Mouse (Mus musculus) hindbrain, embryonic 11.5 days (tissue): ENCODE data around the gene Gxylt2. TPM values are rescaled to one million over a fixed set of nuclear protein-coding genes. Genes with fewer than 3 reads are reported as not detected.

Experiments used
- ATAC-seq: fragments of 200-750 bp; cut with Nextera tagmentation; 2 replicates; pipeline ENCODE4 v1.8.0; 2017; ENCODE audit warnings: mild to moderate bottlenecking, moderate TSS enrichment, moderate library complexity; ENCODE audit not compliant: low FRiP score
- DNase-seq: peaks from one replicate; pipeline ENCODE4 v3.0.0-alpha.2; 2015; ENCODE audit warnings: low spot score
- H3K27ac ChIP-seq: fragments of 300-500 bp; sonication (generic); 2 replicates; pipeline ENCODE4 v1.5.1; 2014; ENCODE audit warnings: mild to moderate bottlenecking, low read depth, low read length
- H3K27me3 ChIP-seq: fragments of 300-500 bp; sonication (generic); 2 replicates; pipeline ENCODE4 v1.6.1; 2014; ENCODE audit warnings: mild to moderate bottlenecking, low read length, moderate library complexity, mixed read lengths; ENCODE audit not compliant: control insufficient read depth, insufficient read depth
- H3K36me3 ChIP-seq: fragments of 300-500 bp; sonication (generic); 2 replicates; pipeline ENCODE4 v1.6.1; 2014; ENCODE audit warnings: mild to moderate bottlenecking, low read length, moderate library complexity, mixed read lengths; ENCODE audit not compliant: control insufficient read depth, insufficient read depth
- H3K4me1 ChIP-seq: fragments of 300-500 bp; sonication (generic); replicated peaks from 2 replicates; pipeline ENCODE4 v1.6.1; 2014; ENCODE audit warnings: low read length, mixed read lengths; ENCODE audit not compliant: control insufficient read depth, insufficient read depth
- H3K4me2 ChIP-seq: fragments of 300-500 bp; sonication (generic); replicated peaks from 2 replicates; pipeline ENCODE4 v1.6.1; 2014; ENCODE audit warnings: mild to moderate bottlenecking, low read depth, low read length
- H3K4me3 ChIP-seq: fragments of 300-500 bp; sonication (generic); 2 replicates; pipeline ENCODE4 v1.5.1; 2014; ENCODE audit warnings: low read depth, low read length
- H3K9ac ChIP-seq: fragments of 300-500 bp; sonication (generic); 2 replicates; pipeline ENCODE4 v1.6.1; 2014; ENCODE audit warnings: low read depth, low read length
- H3K9me3 ChIP-seq: fragments of 300-500 bp; sonication (generic); 2 replicates; pipeline ENCODE4 v1.6.1; 2016; ENCODE audit warnings: low read length; ENCODE audit not compliant: control insufficient read depth
- WGBS: fragments of 180-500 bp; shearing (Covaris S2); extraction: QIAGEN DNeasy Blood & Tissue Kit; methylation state at CpG from one replicate; pipeline ENCODE4 v1.1.7; 2014; 5-methylcytosine and 5-hydroxymethylcytosine counted together
- polyA plus RNA-seq: library from polyadenylated mRNA; unstranded; fragments of >200 nt; fragmentation: Nextera tagmentation; extraction: Ambion mirVana; gene quantifications from 2 replicates; pipeline ENCODE4 v1.2.1, GENCODE M21; 2014

Gene Gxylt2
- polyA plus RNA-seq, 1 experiment from 2014 or later, result 7.2 TPM

GRCm38 (mm10) chr6:100720098-100720501 is 15.6 kb downstream of the Gxylt2 start:
- no peak for DNase-seq
- no peak overlapping the region for H3K4me2 ChIP-seq
- no peak overlapping the region for H3K4me3 ChIP-seq
- no peaks in the 10 kb centered on the region for H3K4me1 ChIP-seq
- no peak overlapping the region for H3K27ac ChIP-seq
- H3K9me3 ChIP-seq, result no peaks in the 10 kb centered on the region
- no peaks in the 10 kb centered on the region for H3K36me3 ChIP-seq
- no peaks in the 10 kb centered on the region for H3K27me3 ChIP-seq
- WGBS, result 86% methylated on average over 6 of the region's 6 CpGs
- ATAC-seq, result no peak
- H3K9ac ChIP-seq, result no peak overlapping the region

DNA sequence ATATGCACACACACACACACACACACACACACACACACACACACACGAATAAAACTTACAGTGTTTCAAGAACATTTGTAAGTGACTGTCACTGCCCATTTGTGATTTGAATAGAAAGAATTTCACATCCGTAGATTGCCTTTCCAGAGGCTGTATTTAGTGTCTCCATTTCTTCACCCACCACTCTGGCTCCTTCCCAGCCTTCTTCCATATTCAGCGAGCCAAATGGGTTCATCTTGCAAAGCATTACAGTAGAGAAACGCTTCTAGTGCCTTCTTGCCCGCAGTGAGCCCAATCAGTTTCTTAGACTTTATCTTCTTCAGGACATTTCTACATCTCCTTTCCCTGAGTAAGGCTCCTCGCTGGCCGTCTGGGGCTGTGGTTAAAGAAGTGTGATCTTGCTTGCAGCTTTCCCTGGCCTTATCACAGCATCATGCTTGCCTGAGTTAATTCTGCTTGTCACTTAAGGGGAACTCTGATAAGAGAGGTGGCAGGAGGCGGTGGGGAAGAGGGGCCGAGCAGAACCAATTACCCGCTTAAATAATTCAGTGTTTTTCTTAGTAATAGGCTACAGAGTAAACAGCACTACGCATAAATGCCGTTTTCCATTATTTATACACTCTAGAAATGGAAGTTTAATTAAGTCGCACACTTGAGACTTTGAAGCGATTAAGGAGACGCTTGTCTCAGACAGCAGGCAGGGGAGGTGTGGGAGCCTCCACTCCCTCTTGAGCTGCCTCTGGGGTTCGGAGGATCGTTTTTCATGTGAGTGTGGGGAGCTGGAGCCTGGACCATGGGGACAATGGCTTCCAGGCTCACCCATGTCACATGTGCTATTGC is 16.6 kb downstream of the Gxylt2 start:
- WGBS, result 62% methylated on average over 17 of the region's 17 CpGs
- no peak for ATAC-seq

DNA sequence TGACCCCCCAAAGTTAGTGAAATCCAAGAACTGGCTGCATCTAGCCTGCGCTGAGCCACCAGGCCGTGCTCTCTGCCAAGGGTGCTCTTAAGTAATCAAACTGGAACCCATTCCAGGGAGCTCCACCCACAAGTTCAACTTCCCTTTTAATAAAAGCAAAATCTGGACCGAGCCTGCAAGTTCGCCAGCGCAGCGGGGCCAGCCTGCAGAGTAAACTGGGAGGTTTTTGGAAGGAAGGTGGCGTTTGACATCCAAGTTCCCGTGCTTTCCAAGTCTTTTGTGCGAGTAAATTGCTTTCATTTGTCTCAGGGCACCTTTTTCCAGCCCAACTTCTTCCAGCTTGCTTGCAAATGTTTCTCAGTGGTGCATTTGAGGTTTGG is 27.5 kb downstream of the Gxylt2 start:
- no peak overlapping the region for H3K9ac ChIP-seq
- H3K9me3 ChIP-seq, result no peaks in the 10 kb centered on the region
- no peak overlapping the region for H3K27ac ChIP-seq
- no peak overlapping the region for H3K4me2 ChIP-seq
- WGBS, result 81% methylated on average over 9 of the region's 9 CpGs
- H3K4me3 ChIP-seq, result no peak overlapping the region
- H3K4me1 ChIP-seq, result no peaks in the 10 kb centered on the region
- no peaks in the 10 kb centered on the region for H3K27me3 ChIP-seq
- DNase-seq (no peak), ATAC-seq (no peak)
- no peaks in the 10 kb centered on the region for H3K36me3 ChIP-seq

More for the DNA sequence above, 16.6 kb downstream of the Gxylt2 start:
- H3K27ac ChIP-seq, result no peak overlapping the region
- no peak overlapping the region for H3K4me2 ChIP-seq
- no peak overlapping the region for H3K4me3 ChIP-seq
- no peaks in the 10 kb centered on the region for H3K36me3 ChIP-seq
- no peak for DNase-seq
- H3K27me3 ChIP-seq, result no peaks in the 10 kb centered on the region
- no peaks in the 10 kb centered on the region for H3K9me3 ChIP-seq
- no peaks in the 10 kb centered on the region for H3K4me1 ChIP-seq
- H3K9ac ChIP-seq, result no peak overlapping the region

- ATAC-seq (no peak), DNase-seq (no peak)
- Histone ChIP-seq H3K9ac (no peak overlapping the region), H3K27ac (no peak overlapping the region), H3K4me1 (no peaks in the 10 kb centered on the region), H3K36me3 (no peaks in the 10 kb centered on the region), H3K27me3 (no peaks in the 10 kb centered on the region), H3K4me3 (no peak overlapping the region), H3K4me2 (no peak overlapping the region), H3K9me3 (no peaks in the 10 kb centered on the region)
- 63% methylated on average over 12 of the region's 12 CpGs for WGBS
These were observed 28.0 kb downstream of the Gxylt2 start for GRCm38 (mm10) chr6:100732376-100733021.

- ATAC-seq (no peak), DNase-seq (no peak)
- H3K27me3 ChIP-seq, result no peaks in the 10 kb centered on the region
- no peak overlapping the region for H3K27ac ChIP-seq
- H3K9me3 ChIP-seq, result no peaks in the 10 kb centered on the region
- no peak overlapping the region for H3K9ac ChIP-seq
- no peaks in the 10 kb centered on the region for H3K36me3 ChIP-seq
- 90% methylated on average over 10 of the region's 10 CpGs for WGBS
- H3K4me3 ChIP-seq, result no peak overlapping the region
- H3K4me1 ChIP-seq, result no peaks in the 10 kb centered on the region
- H3K4me2 ChIP-seq, result no peak overlapping the region
These were observed 28.7 kb downstream of the Gxylt2 start for GRCm38 (mm10) chr6:100733218-100733617.

GRCm38 (mm10) chr6:100734321-100734720 is 29.8 kb downstream of the Gxylt2 start:
- Histone ChIP-seq H3K36me3 (no peaks in the 10 kb centered on the region), H3K27ac (no peak overlapping the region), H3K4me3 (no peak overlapping the region), H3K27me3 (no peaks in the 10 kb centered on the region), H3K4me2 (no peak overlapping the region), H3K9me3 (no peaks in the 10 kb centered on the region), H3K4me1 (no peaks in the 10 kb centered on the region), H3K9ac (no peak overlapping the region)
- ATAC-seq (no peak), DNase-seq (no peak)
- 69% methylated on average over 6 of the region's 6 CpGs for WGBS

DNA sequence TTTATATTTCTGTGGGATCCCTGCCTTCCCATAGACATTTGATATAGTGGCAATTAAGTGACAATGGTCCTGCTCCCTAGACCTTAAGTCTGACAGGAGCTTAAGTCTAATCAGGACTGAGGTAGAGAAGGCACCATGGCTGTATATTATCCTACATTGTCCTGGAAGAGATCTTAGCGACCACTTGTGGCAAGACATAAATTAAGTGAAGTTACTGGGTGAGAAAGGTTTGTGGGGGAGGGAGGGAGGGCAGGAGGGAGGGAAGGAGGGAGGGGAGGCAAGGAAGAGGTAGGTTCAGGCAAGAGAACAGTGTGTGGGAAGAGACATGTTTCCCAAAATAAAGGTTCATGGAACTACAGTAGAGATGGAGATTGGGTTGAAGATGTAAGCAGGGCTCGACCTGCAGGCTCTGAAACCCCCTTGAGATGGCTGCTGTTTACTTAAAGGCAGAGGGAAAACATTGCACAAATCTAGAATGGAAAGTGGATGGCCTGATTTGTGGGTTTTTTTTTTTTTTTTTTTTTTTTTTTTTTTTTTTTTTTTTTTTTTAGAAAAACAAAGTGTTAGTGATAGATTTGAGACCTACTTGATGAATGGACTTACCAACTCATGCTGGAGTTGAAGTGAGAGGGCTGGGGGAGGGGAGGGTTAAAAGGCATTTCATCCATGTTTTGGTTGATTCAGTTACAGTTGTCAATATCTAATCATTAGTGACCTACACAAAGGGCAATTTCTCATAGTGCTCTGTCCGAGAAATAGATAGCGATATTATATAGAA is 54.1 kb downstream of the Gxylt2 start:
- DNase-seq (no peak), ATAC-seq (no peak)
- H3K27ac ChIP-seq, result no peak overlapping the region
- H3K27me3 ChIP-seq, result no peaks in the 10 kb centered on the region
- no peaks in the 10 kb centered on the region for H3K9me3 ChIP-seq
- H3K36me3 ChIP-seq, result no peaks in the 10 kb centered on the region
- H3K9ac ChIP-seq, result no peak overlapping the region
- no peak overlapping the region for H3K4me3 ChIP-seq
- 81% methylated on average over 4 of the region's 4 CpGs for WGBS
- no peak overlapping the region for H3K4me2 ChIP-seq
- H3K4me1 ChIP-seq, result no peaks in the 10 kb centered on the region

DNA sequence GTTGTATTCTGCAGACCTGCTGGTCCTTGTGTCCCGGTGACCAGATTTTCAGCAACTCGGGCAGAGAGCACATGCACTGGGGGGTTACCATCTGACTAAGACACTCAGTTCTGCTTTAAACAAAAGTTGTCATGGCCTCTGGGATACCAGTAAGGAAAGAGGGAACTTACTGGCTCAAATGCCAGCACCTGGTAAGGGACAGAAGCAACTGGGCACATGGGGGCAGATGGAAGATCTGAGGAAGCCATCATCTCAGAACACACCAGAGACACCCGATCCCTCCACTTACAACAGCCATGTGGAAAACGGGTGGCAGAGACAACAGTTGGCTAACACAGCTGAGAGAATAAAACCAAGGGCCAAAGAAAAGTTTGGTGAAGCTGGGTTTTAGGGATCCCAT is 63.2 kb downstream of the Gxylt2 start:
- DNase-seq, result no peak
- Histone ChIP-seq H3K9me3 (no peaks in the 10 kb centered on the region), H3K4me3 (no peak overlapping the region), H3K36me3 (no peaks in the 10 kb centered on the region), H3K4me1 (no peaks in the 10 kb centered on the region), H3K4me2 (no peak overlapping the region), H3K9ac (no peak overlapping the region), H3K27ac (no peak overlapping the region), H3K27me3 (no peaks in the 10 kb centered on the region)
- whole genome bisulfite sequencing, result 87% methylated on average over 4 of the region's 4 CpGs
- ATAC-seq, result no peak
